Mouse (Mus musculus): ENCODE results near the gene Wdr43. TPM values are rescaled to one million over a fixed set of nuclear protein-coding genes. Genes with fewer than 3 reads are reported as not detected.
A peak's percentile ranks its signal among the peaks of the same experiment; 100 is the strongest.

Wdr43 gene
- polyA plus RNA-seq, 1 experiment from 2014 or later, result 73.1 TPM

GRCm38 (mm10) chr17:71691361-71691875 lies 75.7 kb downstream of the Wdr43 start:
- ATAC-seq (ENCODE audit: insufficient read depth, low FRiP score), result no peak
- WGBS, result 57% methylated on average over 11 of the region's 11 CpGs
- no peaks in the 10 kb centered on the region for H3K27me3 ChIP-seq (ENCODE audit: control insufficient read depth, insufficient read depth, low read length)
- no peaks in the 10 kb centered on the region for H3K36me3 ChIP-seq (ENCODE audit: control insufficient read depth, insufficient read depth, low read length)
- H3K4me3 ChIP-seq (replicated peaks; ENCODE audit: low read length), result no peak overlapping the region
- H3K4me1 ChIP-seq (ENCODE audit: control insufficient read depth, insufficient read depth, low read length), result no peaks in the 10 kb centered on the region; the same call in 1 of the 2 replicates
- H3K4me2 ChIP-seq (ENCODE audit: low read depth, low read length), result no peak overlapping the region
- no peak overlapping the region for H3K27ac ChIP-seq (ENCODE audit: low read length)
- no peak overlapping the region for H3K9ac ChIP-seq (ENCODE audit: low read length)
- no peaks in the 10 kb centered on the region for H3K9me3 ChIP-seq (replicated peaks; ENCODE audit: control insufficient read depth, low read length)

DNA sequence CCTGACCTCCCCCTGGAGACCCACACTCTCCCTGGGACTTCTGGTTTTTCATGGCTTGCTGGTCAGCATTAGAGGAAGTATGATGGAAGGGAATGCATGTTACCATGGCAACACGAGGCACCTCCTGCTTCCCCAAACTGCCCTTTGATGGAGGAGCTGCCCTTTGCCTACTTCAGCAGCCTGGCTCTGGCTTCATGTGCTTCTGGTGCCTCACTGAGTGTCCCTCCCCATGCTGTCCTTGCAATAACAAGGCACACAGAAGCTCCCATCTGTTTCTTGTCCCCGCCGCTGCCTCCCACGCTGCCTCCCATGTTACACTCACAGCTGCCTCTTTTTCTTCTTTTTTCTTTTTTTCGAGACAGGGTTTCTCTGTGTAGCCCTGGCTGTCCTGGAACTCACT lies 77.6 kb downstream of the Wdr43 start:
- no peak overlapping the region for H3K4me3 ChIP-seq (replicated peaks; ENCODE audit: low read length)
- H3K27me3 ChIP-seq (ENCODE audit: control insufficient read depth, insufficient read depth, low read length), result no peaks in the 10 kb centered on the region
- no peak for ATAC-seq (ENCODE audit: insufficient read depth, low FRiP score)
- no peak overlapping the region for H3K9ac ChIP-seq (ENCODE audit: low read length)
- WGBS, result 39% methylated on average over 5 of the region's 5 CpGs
- H3K9me3 ChIP-seq (replicated peaks; ENCODE audit: control insufficient read depth, low read length), result no peaks in the 10 kb centered on the region
- no peak overlapping the region for H3K4me2 ChIP-seq (ENCODE audit: low read depth, low read length)
- no peak overlapping the region for H3K27ac ChIP-seq (ENCODE audit: low read length)
- peaks cover 2% of the 10 kb centered on the region; the same call in 1 of the 2 replicates for H3K4me1 ChIP-seq (ENCODE audit: control insufficient read depth, insufficient read depth, low read length)
- H3K36me3 ChIP-seq (ENCODE audit: control insufficient read depth, insufficient read depth, low read length), result no peaks in the 10 kb centered on the region

DNA sequence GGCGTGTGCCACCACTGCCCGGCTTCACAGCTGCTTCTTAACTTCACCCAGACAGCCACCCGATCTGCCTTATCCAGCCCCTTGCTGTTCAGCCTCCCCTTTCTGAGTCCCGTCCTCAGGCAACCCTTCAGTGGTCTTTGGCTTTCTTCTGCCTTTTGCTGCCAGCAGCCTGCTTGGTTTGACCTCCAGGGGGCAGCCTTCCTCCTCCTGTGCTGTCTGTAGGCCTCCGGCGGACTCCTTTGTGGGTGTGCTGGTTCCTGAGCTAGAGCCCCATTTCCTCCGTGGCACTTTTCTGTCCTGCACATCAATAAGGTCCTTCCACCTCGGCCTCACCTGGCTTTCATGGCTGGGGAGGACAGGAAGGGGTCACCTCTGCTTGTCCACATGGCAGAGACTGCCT lies 78.1 kb downstream of the Wdr43 start:
- no peak overlapping the region for H3K4me3 ChIP-seq (replicated peaks; ENCODE audit: low read length)
- no peak overlapping the region for H3K4me2 ChIP-seq (ENCODE audit: low read depth, low read length)
- ATAC-seq (ENCODE audit: insufficient read depth, low FRiP score), result no peak
- no peaks in the 10 kb centered on the region for H3K9me3 ChIP-seq (replicated peaks; ENCODE audit: control insufficient read depth, low read length)
- H3K27me3 ChIP-seq (ENCODE audit: control insufficient read depth, insufficient read depth, low read length), result no peaks in the 10 kb centered on the region
- H3K36me3 ChIP-seq (ENCODE audit: control insufficient read depth, insufficient read depth, low read length), result no peaks in the 10 kb centered on the region
- peaks cover 2% of the 10 kb centered on the region; the same call in 1 of the 2 replicates for H3K4me1 ChIP-seq (ENCODE audit: control insufficient read depth, insufficient read depth, low read length)
- no peak overlapping the region for H3K9ac ChIP-seq (ENCODE audit: low read length)
- WGBS, result 54% methylated on average over 8 of the region's 8 CpGs
- no peak overlapping the region for H3K27ac ChIP-seq (ENCODE audit: low read length)

- H3K9me3 ChIP-seq (replicated peaks; ENCODE audit: control insufficient read depth, low read length), result no peaks in the 10 kb centered on the region
- WGBS, result 78% methylated on average over 8 of the region's 8 CpGs
- no peaks in the 10 kb centered on the region for H3K36me3 ChIP-seq (ENCODE audit: control insufficient read depth, insufficient read depth, low read length)
- no peak overlapping the region for H3K27ac ChIP-seq (ENCODE audit: low read length)
- H3K27me3 ChIP-seq (ENCODE audit: control insufficient read depth, insufficient read depth, low read length), result no peaks in the 10 kb centered on the region
- no peak for ATAC-seq (ENCODE audit: insufficient read depth, low FRiP score)
- H3K9ac ChIP-seq (ENCODE audit: low read length), result no peak overlapping the region
- no peak overlapping the region for H3K4me3 ChIP-seq (replicated peaks; ENCODE audit: low read length)
- no peak overlapping the region for H3K4me2 ChIP-seq (ENCODE audit: low read depth, low read length)
- peaks cover 2% of the 10 kb centered on the region; the same call in 1 of the 2 replicates for H3K4me1 ChIP-seq (ENCODE audit: control insufficient read depth, insufficient read depth, low read length)
Measured at GRCm38 (mm10) chr17:71695151-71695550, 79.5 kb downstream of the Wdr43 start.

DNA sequence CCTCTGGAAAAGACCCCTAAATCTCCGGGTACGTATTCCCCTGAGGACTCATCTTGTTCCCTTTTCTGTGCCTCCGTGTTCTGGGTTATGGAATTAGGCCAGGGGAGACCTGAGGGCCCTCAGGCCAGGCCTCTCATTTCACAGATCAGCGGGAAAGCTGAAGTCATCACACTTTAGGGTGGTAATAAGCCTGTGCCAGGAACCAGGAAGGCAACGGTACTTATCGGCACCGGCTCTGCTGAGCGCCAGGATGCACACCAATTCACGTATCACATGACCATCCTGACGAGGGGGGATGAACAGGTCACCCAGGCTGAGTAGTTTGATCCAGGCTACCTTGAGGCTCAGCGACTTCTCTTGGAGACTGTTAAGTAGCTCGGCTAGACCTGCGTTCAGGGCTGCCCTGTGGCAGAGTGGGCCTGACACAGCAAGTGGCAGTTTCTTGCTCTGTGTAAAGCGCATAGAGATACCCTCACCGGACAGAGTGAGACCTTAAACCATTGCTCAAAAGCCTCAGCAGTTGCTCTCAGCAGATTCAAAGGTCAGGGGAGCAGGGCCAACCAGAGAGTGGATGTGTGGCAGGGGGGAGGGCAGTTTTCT lies 80.1 kb downstream of the Wdr43 start:
- Histone ChIP-seq H3K9me3 (replicated peaks; ENCODE audit: control insufficient read depth, low read length) (no peaks in the 10 kb centered on the region), H3K27me3 (ENCODE audit: control insufficient read depth, insufficient read depth, low read length) (no peaks in the 10 kb centered on the region), H3K4me3 (replicated peaks; ENCODE audit: low read length) (no peak overlapping the region), H3K36me3 (ENCODE audit: control insufficient read depth, insufficient read depth, low read length) (no peaks in the 10 kb centered on the region), H3K4me2 (ENCODE audit: low read depth, low read length) (no peak overlapping the region), H3K27ac (ENCODE audit: low read length) (no peak overlapping the region), H3K4me1 (ENCODE audit: control insufficient read depth, insufficient read depth, low read length) (peaks cover 2% of the 10 kb centered on the region; the same call in 1 of the 2 replicates), H3K9ac (ENCODE audit: low read length) (no peak overlapping the region)
- WGBS, result 79% methylated on average over 15 of the region's 15 CpGs
- no peak for ATAC-seq (ENCODE audit: insufficient read depth, low FRiP score)

GRCm38 (mm10) chr17:71696396-71696795 lies 80.7 kb downstream of the Wdr43 start:
- ATAC-seq (ENCODE audit: insufficient read depth, low FRiP score), result no peak
- Histone ChIP-seq H3K4me3 (replicated peaks; ENCODE audit: low read length) (no peak overlapping the region), H3K4me1 (ENCODE audit: control insufficient read depth, insufficient read depth, low read length) (peaks cover 2% of the 10 kb centered on the region; the same call in 1 of the 2 replicates), H3K4me2 (ENCODE audit: low read depth, low read length) (no peak overlapping the region), H3K9ac (ENCODE audit: low read length) (no peak overlapping the region), H3K27me3 (ENCODE audit: control insufficient read depth, insufficient read depth, low read length) (no peaks in the 10 kb centered on the region), H3K9me3 (replicated peaks; ENCODE audit: control insufficient read depth, low read length) (no peaks in the 10 kb centered on the region), H3K27ac (ENCODE audit: low read length) (no peak overlapping the region), H3K36me3 (ENCODE audit: control insufficient read depth, insufficient read depth, low read length) (no peaks in the 10 kb centered on the region)
- 80% methylated on average over 5 of the region's 5 CpGs for WGBS

- no peak overlapping the region for H3K4me3 ChIP-seq (replicated peaks; ENCODE audit: low read length)
- H3K27me3 ChIP-seq (ENCODE audit: control insufficient read depth, insufficient read depth, low read length), result no peaks in the 10 kb centered on the region
- no peak overlapping the region for H3K27ac ChIP-seq (ENCODE audit: low read length)
- 0 out of 2 replicates have a peak, but pooled peaks have one; percentile 15 for ATAC-seq (ENCODE audit: insufficient read depth, low FRiP score)
- no peak overlapping the region for H3K9ac ChIP-seq (ENCODE audit: low read length)
- no peaks in the 10 kb centered on the region for H3K36me3 ChIP-seq (ENCODE audit: control insufficient read depth, insufficient read depth, low read length)
- H3K4me2 ChIP-seq (ENCODE audit: low read depth, low read length), result no peak overlapping the region
- no peaks in the 10 kb centered on the region for H3K9me3 ChIP-seq (replicated peaks; ENCODE audit: control insufficient read depth, low read length)
- H3K4me1 ChIP-seq (ENCODE audit: control insufficient read depth, insufficient read depth, low read length), result peaks cover 2% of the 10 kb centered on the region; the same call in 1 of the 2 replicates
- WGBS, result 64% methylated on average over 11 of the region's 11 CpGs
Measured at GRCm38 (mm10) chr17:71697896-71698618, 82.4 kb downstream of the Wdr43 start.

GRCm38 (mm10) chr17:71698619-71698956 lies 82.9 kb downstream of the Wdr43 start:
- Histone ChIP-seq H3K4me1 (ENCODE audit: control insufficient read depth, insufficient read depth, low read length) (0 out of 2 replicates have a peak, but pooled peaks cover 2% of the 10 kb centered on the region), H3K4me2 (ENCODE audit: low read depth, low read length) (no peak overlapping the region), H3K36me3 (ENCODE audit: control insufficient read depth, insufficient read depth, low read length) (no peaks in the 10 kb centered on the region), H3K27me3 (ENCODE audit: control insufficient read depth, insufficient read depth, low read length) (no peaks in the 10 kb centered on the region), H3K27ac (ENCODE audit: low read length) (no peak overlapping the region), H3K9ac (ENCODE audit: low read length) (no peak overlapping the region), H3K4me3 (replicated peaks; ENCODE audit: low read length) (no peak overlapping the region), H3K9me3 (replicated peaks; ENCODE audit: control insufficient read depth, low read length) (no peaks in the 10 kb centered on the region)
- 85% methylated on average over 11 of the region's 11 CpGs for WGBS
- no peak for ATAC-seq (ENCODE audit: insufficient read depth, low FRiP score)

DNA sequence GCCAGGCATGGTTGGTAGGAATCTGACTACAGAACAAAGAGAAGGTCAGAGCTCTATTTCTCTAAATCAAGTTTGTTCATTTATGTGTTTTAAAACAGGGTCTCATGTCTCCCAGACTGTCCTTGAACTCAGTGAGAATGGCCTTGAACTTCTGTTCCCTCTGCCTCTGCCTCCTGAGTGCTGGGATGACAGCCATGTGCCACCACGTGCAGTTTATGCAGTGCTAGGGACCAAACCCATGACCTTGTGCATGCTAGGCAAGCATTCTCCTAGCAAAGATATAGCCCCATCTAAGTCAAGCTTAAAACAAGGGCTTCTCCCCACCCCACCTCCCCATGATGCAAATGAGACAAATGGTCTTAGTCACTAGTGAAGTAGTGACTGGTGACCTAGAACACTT lies 89.4 kb downstream of the Wdr43 start:
- Histone ChIP-seq H3K27ac (ENCODE audit: low read length) (no peak overlapping the region), H3K9me3 (replicated peaks; ENCODE audit: control insufficient read depth, low read length) (no peaks in the 10 kb centered on the region; the same call in 1 of the 2 replicates), H3K4me1 (ENCODE audit: control insufficient read depth, insufficient read depth, low read length) (no peaks in the 10 kb centered on the region; the same call in 1 of the 2 replicates), H3K4me2 (ENCODE audit: low read depth, low read length) (no peak overlapping the region), H3K9ac (ENCODE audit: low read length) (no peak overlapping the region), H3K27me3 (ENCODE audit: control insufficient read depth, insufficient read depth, low read length) (no peaks in the 10 kb centered on the region), H3K4me3 (replicated peaks; ENCODE audit: low read length) (no peak overlapping the region), H3K36me3 (ENCODE audit: control insufficient read depth, insufficient read depth, low read length) (no peaks in the 10 kb centered on the region)
- no peak for ATAC-seq (ENCODE audit: insufficient read depth, low FRiP score)
- 68% methylated on average over 1 of the region's 1 CpGs for WGBS

Measured in stomach, embryonic 16.5 days (tissue).